Mouse (Mus musculus) neural tube, embryonic 14.5 days (tissue): ENCODE measurements at regions not wholly inside any gene's neighbourhood (a gene's known extent, or its start where the extent isn't known, plus 50 kb on each side); places are given as distances from the start of the nearest gene placed in this dataset.
"Not testable (repeated sequence)": the region's sequence is repeated elsewhere in the genome, so short reads cannot be mapped to it uniquely, and the experiment has no call there.

ENCODE experiments used
- ATAC-seq: fragments of 200-750 bp; cut with Nextera tagmentation; 2 replicates; pipeline ENCODE4 v1.8.0; 2017; ENCODE audit warnings: low read depth, mild to moderate bottlenecking, moderate TSS enrichment, moderate library complexity
- H3K27ac ChIP-seq: fragments of 300-500 bp; sonication (generic); 2 replicates; pipeline ENCODE4 v1.5.1; 2014; ENCODE audit warnings: low read depth, mild to moderate bottlenecking, control low read depth, low read length, moderate library complexity, mixed read lengths
- H3K27me3 ChIP-seq: fragments of 300-500 bp; sonication (generic); 2 replicates; pipeline ENCODE4 v1.6.1; 2014; ENCODE audit warnings: low read length; ENCODE audit not compliant: control insufficient read depth, insufficient read depth
- H3K36me3 ChIP-seq: fragments of 300-500 bp; sonication (generic); 2 replicates; pipeline ENCODE4 v1.6.1; 2014; ENCODE audit warnings: low read length, mixed read lengths; ENCODE audit not compliant: control insufficient read depth, insufficient read depth
- H3K4me1 ChIP-seq: fragments of 300-500 bp; sonication (generic); 2 replicates; pipeline ENCODE4 v1.6.1; 2014; ENCODE audit warnings: low read length; ENCODE audit not compliant: control insufficient read depth, insufficient read depth
- H3K4me2 ChIP-seq: fragments of 300-500 bp; sonication (generic); 2 replicates; pipeline ENCODE4 v1.6.1; 2014; ENCODE audit warnings: mild to moderate bottlenecking, low read depth, low read length, control low read depth
- H3K4me3 ChIP-seq: fragments of 300-500 bp; sonication (generic); 2 replicates; pipeline ENCODE4 v1.5.1; 2014; ENCODE audit warnings: low read depth, low read length, control low read depth, mixed read lengths
- H3K9ac ChIP-seq: fragments of 300-500 bp; sonication (generic); replicated peaks from 2 replicates; pipeline ENCODE4 v1.6.1; 2014; ENCODE audit warnings: low read depth, mild to moderate bottlenecking, control low read depth, low read length, mixed read lengths
- H3K9me3 ChIP-seq: fragments of 300-500 bp; sonication (generic); 2 replicates; pipeline ENCODE4 v1.6.1; 2016; ENCODE audit warnings: low read length; ENCODE audit not compliant: control insufficient read depth
- WGBS: fragments of 180-500 bp; shearing (Covaris S2); extraction: QIAGEN DNeasy Blood & Tissue Kit; methylation state at CpG from one replicate; pipeline ENCODE4 v1.1.7; 2014; 5-methylcytosine and 5-hydroxymethylcytosine counted together

DNA sequence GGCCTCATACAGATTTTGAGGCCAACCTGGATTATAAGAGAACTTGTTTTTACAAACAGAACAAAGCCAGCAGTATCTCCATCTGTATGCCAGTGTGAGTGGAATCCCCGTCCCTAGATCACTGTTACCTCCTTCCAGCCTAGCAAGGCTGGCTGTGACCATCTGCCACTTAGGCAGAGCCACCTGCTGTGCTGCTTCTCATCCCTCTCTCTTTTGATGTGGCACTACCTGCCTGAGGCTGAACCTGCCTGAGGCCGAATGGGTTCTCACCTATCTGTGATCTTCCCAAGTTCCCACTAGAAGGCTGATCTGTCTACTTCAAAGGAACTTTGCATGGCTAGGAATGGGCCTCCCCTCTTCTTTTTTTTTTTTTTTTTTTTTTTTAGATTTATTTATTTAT lies 55.4 kb upstream of the Trim24 start:
- H3K4me1 ChIP-seq, ATAC-seq, H3K27ac ChIP-seq, H3K4me3 ChIP-seq, H3K36me3 ChIP-seq, H3K9me3 ChIP-seq, H3K27me3 ChIP-seq, H3K4me2 ChIP-seq, H3K9ac ChIP-seq: not testable (repeated sequence)
- WGBS, result 59% methylated on average over 2 of the region's 2 CpGs
